Mouse (Mus musculus) monocyte, adult 59 days (primary cell): ENCODE measurements around the gene Gm10591. TPM values are rescaled to one million over a fixed set of nuclear protein-coding genes. Genes with fewer than 3 reads are reported as not detected.

Experiments used
- total RNA-seq, 2 experiments: library from RNA; stranded (reverse); gene quantifications; one replicate each; pipeline ENCODE4 v1.2.4; 2023

The Gm10591 gene
- not detected for total RNA-seq

GRCm38 (mm10) chr4:42611895-42612294, at the start of gene Gm10591:
Gm10591 (plus strand) TSS chr4:42612195.

GRCm38 (mm10) chr4:42629419-42629818, 17.4 kb downstream of the Gm10591 start, which contains the start of gene Gm2564:
Gm2564 (plus strand) TSS chr4:42629719.

GRCm38 (mm10) chr4:42654951-42655350, 43.0 kb downstream of the Gm10591 start, which contains the start of gene Ccl27b:
Ccl27b (plus strand) TSS chr4:42655251.

GRCm38 (mm10) chr4:42661793-42662192, 49.8 kb downstream of the Gm10591 start, which contains the start of gene Il11ra2:
Il11ra2 (minus strand) TSS chr4:42661893.

Other genes with a start within 250 kb of the Gm10591 start
- not detected for gene Gm21586, start 172.8 kb upstream of the Gm10591 start, total RNA-seq
- gene Gm2163, start 145.4 kb upstream of the Gm10591 start, total RNA-seq, result not detected
- not detected for gene Fam205a2, start 84.0 kb upstream of the Gm10591 start, total RNA-seq
- 1 to 10 TPM in 1 of 2 experiments, not detected in 1; 1.6 TPM for gene Gm2564, start 17.5 kb downstream of the Gm10591 start, total RNA-seq
- not detected for gene Ccl27b, start 43.1 kb downstream of the Gm10591 start, total RNA-seq
- gene Il11ra2, start 49.7 kb downstream of the Gm10591 start, total RNA-seq, result not detected
- not detected for gene 4930578G10Rik, start 123.3 kb downstream of the Gm10591 start, total RNA-seq
- gene Ccl19, start 144.4 kb downstream of the Gm10591 start, total RNA-seq, result not detected
- not detected for gene Ccl21a, start 161.8 kb downstream of the Gm10591 start, total RNA-seq
- not detected for gene Fam205a1, start 241.7 kb downstream of the Gm10591 start, total RNA-seq
- not detected for gene Gm12394, start 244.6 kb downstream of the Gm10591 start, total RNA-seq